Mouse (Mus musculus): ENCODE results near the gene A4galt. TPM values are rescaled to one million over a fixed set of nuclear protein-coding genes. Genes with fewer than 3 reads are reported as not detected.
"Not testable (repeated sequence)": the region's sequence is repeated elsewhere in the genome, so short reads cannot be mapped to it uniquely, and the experiment has no call there.

Gene A4galt
- total and polyA plus RNA-seq, 3 experiments = not detected

GRCm38 (mm10) chr15:83273017-83273416 is 21.4 kb upstream of the A4galt start:
- no peaks in the 10 kb centered on the region; a peak in 1 of 4 replicates for H3K4me1 ChIP-seq (ENCODE audit: control insufficient read depth in 1 of 2, insufficient read depth in 2 of 2, low read length in 2 of 2)
- no peak overlapping the region for H3K27ac ChIP-seq (ENCODE audit: control insufficient read depth, low read depth, low read length)
- H3K36me3 ChIP-seq (ENCODE audit: control insufficient read depth in 1 of 2, insufficient read depth in 2 of 2, low read length in 2 of 2) = no peaks in the 10 kb centered on the region
- no peak overlapping the region for H3K4me3 ChIP-seq (ENCODE audit: control insufficient read depth in 1 of 2, insufficient read depth in 1 of 2, low read depth in 2 of 2, low read length in 2 of 2)
- TF ChIP-seq MAFK (IDR thresholded peaks at IDR 0.05; ENCODE audit: borderline replicate concordance, low read depth, low read length) (no peak), ETS1 (IDR thresholded peaks at IDR 0.05; ENCODE audit: low read depth, low read length) (no peak), GATA1 (IDR thresholded peaks at IDR 0.05; ENCODE audit: low read depth, low read length) (no peak), MAX (IDR thresholded peaks at IDR 0.05; ENCODE audit: low read length) (no peak), ZKSCAN1 (IDR thresholded peaks at IDR 0.05; ENCODE audit: low read depth, low read length) (no peak), ELF1 (IDR thresholded peaks at IDR 0.05; ENCODE audit: low read depth, low read length) (no peak)
- no peak for DNase-seq (ENCODE audit: low read depth, low spot score)
- H3K27me3 ChIP-seq (ENCODE audit: control insufficient read depth in 1 of 2, insufficient read depth in 2 of 2, low read length in 2 of 2) = no peaks in the 10 kb centered on the region
- no peaks in the 10 kb centered on the region for H3K9me3 ChIP-seq (replicated peaks; ENCODE audit: insufficient read depth, low read length)
- no peak overlapping the region for H3K9ac ChIP-seq (ENCODE audit: control insufficient read depth, low read depth, low read length, poor library complexity, severe bottlenecking)
- no peaks in the 10 kb centered on the region for H3K79me2 ChIP-seq (ENCODE audit: control insufficient read depth, insufficient read depth, low read length, poor library complexity)

- H3K27ac ChIP-seq (ENCODE audit: control insufficient read depth, low read depth, low read length); H3K79me2 ChIP-seq (ENCODE audit: control insufficient read depth, insufficient read depth, low read length, poor library complexity); H3K27me3 ChIP-seq (ENCODE audit: control insufficient read depth in 1 of 2, insufficient read depth in 2 of 2, low read length in 2 of 2); H3K4me3 ChIP-seq (ENCODE audit: control insufficient read depth in 1 of 2, insufficient read depth in 1 of 2, low read depth in 2 of 2, low read length in 2 of 2); H3K9ac ChIP-seq (ENCODE audit: control insufficient read depth, low read depth, low read length, poor library complexity, severe bottlenecking); H3K9me3 ChIP-seq (replicated peaks; ENCODE audit: insufficient read depth, low read length); H3K36me3 ChIP-seq (ENCODE audit: control insufficient read depth in 1 of 2, insufficient read depth in 2 of 2, low read length in 2 of 2); H3K4me1 ChIP-seq (ENCODE audit: control insufficient read depth in 1 of 2, insufficient read depth in 2 of 2, low read length in 2 of 2); DNase-seq (ENCODE audit: low read depth, low spot score): not testable (repeated sequence)
These were observed 19.6 kb upstream of the A4galt start for GRCm38 (mm10) chr15:83271221-83271620.

- not testable (repeated sequence) for H3K79me2 ChIP-seq (ENCODE audit: control insufficient read depth, insufficient read depth, low read length, poor library complexity); H3K27ac ChIP-seq (ENCODE audit: control insufficient read depth, low read depth, low read length); H3K4me1 ChIP-seq (ENCODE audit: control insufficient read depth in 1 of 2, insufficient read depth in 2 of 2, low read length in 2 of 2); H3K4me3 ChIP-seq (ENCODE audit: control insufficient read depth in 1 of 2, insufficient read depth in 1 of 2, low read depth in 2 of 2, low read length in 2 of 2); H3K27me3 ChIP-seq (ENCODE audit: control insufficient read depth in 1 of 2, insufficient read depth in 2 of 2, low read length in 2 of 2); H3K9ac ChIP-seq (ENCODE audit: control insufficient read depth, low read depth, low read length, poor library complexity, severe bottlenecking); H3K36me3 ChIP-seq (ENCODE audit: control insufficient read depth in 1 of 2, insufficient read depth in 2 of 2, low read length in 2 of 2); H3K9me3 ChIP-seq (replicated peaks; ENCODE audit: insufficient read depth, low read length); DNase-seq (ENCODE audit: low read depth, low spot score)
These were observed 18.4 kb upstream of the A4galt start for GRCm38 (mm10) chr15:83269985-83270384.

- peak; percentile 51 for DNase-seq (ENCODE audit: low read depth, low spot score)
- not testable (repeated sequence) for H3K9me3 ChIP-seq (replicated peaks; ENCODE audit: insufficient read depth, low read length); H3K27me3 ChIP-seq (ENCODE audit: control insufficient read depth in 1 of 2, insufficient read depth in 2 of 2, low read length in 2 of 2); H3K36me3 ChIP-seq (ENCODE audit: control insufficient read depth in 1 of 2, insufficient read depth in 2 of 2, low read length in 2 of 2); H3K4me1 ChIP-seq (ENCODE audit: control insufficient read depth in 1 of 2, insufficient read depth in 2 of 2, low read length in 2 of 2); H3K27ac ChIP-seq (ENCODE audit: control insufficient read depth, low read depth, low read length); H3K9ac ChIP-seq (ENCODE audit: control insufficient read depth, low read depth, low read length, poor library complexity, severe bottlenecking); H3K79me2 ChIP-seq (ENCODE audit: control insufficient read depth, insufficient read depth, low read length, poor library complexity)
- H3K4me3 ChIP-seq (ENCODE audit: control insufficient read depth in 1 of 2, insufficient read depth in 1 of 2, low read depth in 2 of 2, low read length in 2 of 2) = peak overlapping the region; percentile 7 to 23; a peak in 3 of 4 replicates
These were observed 16.9 kb upstream of the A4galt start for GRCm38 (mm10) chr15:83268428-83268827.

All from MEL (cell line).